Mouse (Mus musculus): ENCODE data around the gene Card14. TPM values are rescaled to one million over a fixed set of nuclear protein-coding genes. Genes with fewer than 3 reads are reported as not detected.
"Not testable (repeated sequence)": the region's sequence is repeated elsewhere in the genome, so short reads cannot be mapped to it uniquely, and the experiment has no call there.

Gene Card14
- polyA plus RNA-seq, 1 experiment from 2014 or later: 1.8 TPM

GRCm38 (mm10) chr11:119281030-119281429 lies 26.5 kb upstream of the Card14 start:
- Histone ChIP-seq H3K36me3 (peaks cover 32% of the 10 kb centered on the region), H3K4me2 (no peak overlapping the region), H3K9me3 (no peaks in the 10 kb centered on the region), H3K27ac (no peak overlapping the region), H3K9ac (no peak overlapping the region), H3K27me3 (replicated peaks) (no peaks in the 10 kb centered on the region), H3K4me1 (no peaks in the 10 kb centered on the region), H3K4me3 (replicated peaks) (no peak overlapping the region)
- WGBS: 78% methylated on average over 15 of the region's 15 CpGs
- ATAC-seq (ENCODE audit: insufficient read depth, low FRiP score, low read depth): no peak

GRCm38 (mm10) chr11:119285791-119286527 lies 21.6 kb upstream of the Card14 start:
- no peak overlapping the region for H3K4me2 ChIP-seq
- H3K36me3 ChIP-seq: peaks cover 66% of the 10 kb centered on the region
- no peak overlapping the region for H3K9ac ChIP-seq
- WGBS: 63% methylated on average over 9 of the region's 9 CpGs
- no peaks in the 10 kb centered on the region for H3K27me3 ChIP-seq (replicated peaks)
- H3K27ac ChIP-seq: no peak overlapping the region
- no peak overlapping the region for H3K4me3 ChIP-seq (replicated peaks)
- no peaks in the 10 kb centered on the region for H3K9me3 ChIP-seq
- no peaks in the 10 kb centered on the region for H3K4me1 ChIP-seq
- no peak for ATAC-seq (ENCODE audit: insufficient read depth, low FRiP score, low read depth)

GRCm38 (mm10) chr11:119287207-119287992 lies 20.2 kb upstream of the Card14 start:
- Histone ChIP-seq H3K4me2 (no peak overlapping the region), H3K36me3 (peaks cover 79% of the 10 kb centered on the region), H3K27ac (no peak overlapping the region), H3K9me3 (no peaks in the 10 kb centered on the region), H3K4me1 (no peaks in the 10 kb centered on the region), H3K4me3 (replicated peaks) (no peak overlapping the region), H3K27me3 (replicated peaks) (no peaks in the 10 kb centered on the region), H3K9ac (no peak overlapping the region)
- WGBS: 86% methylated on average over 20 of the region's 20 CpGs
- no peak for ATAC-seq (ENCODE audit: insufficient read depth, low FRiP score, low read depth)

GRCm38 (mm10) chr11:119292861-119293260 lies 14.7 kb upstream of the Card14 start:
- not testable (repeated sequence) for H3K9ac ChIP-seq; H3K9me3 ChIP-seq; H3K27me3 ChIP-seq (replicated peaks); H3K27ac ChIP-seq; H3K4me1 ChIP-seq; ATAC-seq (ENCODE audit: insufficient read depth, low FRiP score, low read depth); H3K4me2 ChIP-seq; H3K4me3 ChIP-seq (replicated peaks)
- H3K36me3 ChIP-seq: peaks cover 89% of the 10 kb centered on the region
- 92% methylated on average over 8 of the region's 8 CpGs for WGBS

GRCm38 (mm10) chr11:119297996-119298395 lies 9.6 kb upstream of the Card14 start:
- Histone ChIP-seq H3K36me3 (peaks cover 41% of the 10 kb centered on the region), H3K9me3 (no peaks in the 10 kb centered on the region), H3K4me3 (replicated peaks) (peak overlapping the region; percentile 4; the same call in 1 of the 2 replicates), H3K27ac (no peak overlapping the region), H3K4me2 (peak overlapping the region; percentile 76), H3K9ac (no peak overlapping the region), H3K4me1 (peaks cover 12% of the 10 kb centered on the region), H3K27me3 (replicated peaks) (no peaks in the 10 kb centered on the region)
- 85% methylated on average over 6 of the region's 6 CpGs for WGBS
- no peak for ATAC-seq (ENCODE audit: insufficient read depth, low FRiP score, low read depth)

- Histone ChIP-seq H3K4me2 (peak overlapping the region; percentile 76), H3K4me1 (peaks cover 12% of the 10 kb centered on the region), H3K4me3 (replicated peaks) (peak overlapping the region; percentile 78), H3K27ac (no peak overlapping the region), H3K27me3 (replicated peaks) (no peaks in the 10 kb centered on the region), H3K9ac (peak overlapping the region; percentile 97), H3K9me3 (no peaks in the 10 kb centered on the region), H3K36me3 (peaks cover 32% of the 10 kb centered on the region)
- 11% methylated on average over 7 of the region's 7 CpGs for WGBS
- no peak for ATAC-seq (ENCODE audit: insufficient read depth, low FRiP score, low read depth)
Measured at GRCm38 (mm10) chr11:119298917-119299316, 8.7 kb upstream of the Card14 start.

- no peaks in the 10 kb centered on the region for H3K27me3 ChIP-seq (replicated peaks)
- WGBS: under 1% methylated on average over 89 of the region's 89 CpGs
- H3K4me1 ChIP-seq: peaks cover 12% of the 10 kb centered on the region
- H3K9me3 ChIP-seq: no peaks in the 10 kb centered on the region
- peaks cover 25% of the 10 kb centered on the region for H3K36me3 ChIP-seq
- peak within 1 kb of the TSS; percentile 78 for H3K4me3 ChIP-seq (replicated peaks)
- H3K9ac ChIP-seq: peak within 1 kb of the TSS; percentile 97
- H3K4me2 ChIP-seq: peak within 1 kb of the TSS; percentile 89
- peak; percentile 94 for ATAC-seq (ENCODE audit: insufficient read depth, low FRiP score, low read depth)
- H3K27ac ChIP-seq: peak within 1 kb of the TSS; percentile 89
Measured at GRCm38 (mm10) chr11:119299391-119300245, 8.0 kb upstream of the Card14 start, which contains the start of gene Eif4a3. Gene Eif4a3 (minus strand): TSS chr11:119300089.

GRCm38 (mm10) chr11:119300246-119300935 lies 7.2 kb upstream of the Card14 start:
- peaks cover 12% of the 10 kb centered on the region for H3K4me1 ChIP-seq
- H3K4me3 ChIP-seq (replicated peaks): peak overlapping the region; percentile 78
- H3K27ac ChIP-seq: peak overlapping the region; percentile 89
- H3K9ac ChIP-seq: peak overlapping the region; percentile 65
- ATAC-seq (ENCODE audit: insufficient read depth, low FRiP score, low read depth): peak; percentile 48; the same call in 1 of the 2 replicates
- no peaks in the 10 kb centered on the region for H3K9me3 ChIP-seq
- 1% methylated on average over 31 of the region's 31 CpGs for WGBS
- H3K27me3 ChIP-seq (replicated peaks): no peaks in the 10 kb centered on the region
- H3K4me2 ChIP-seq: peak overlapping the region; percentile 89
- H3K36me3 ChIP-seq: peaks cover 17% of the 10 kb centered on the region

GRCm38 (mm10) chr11:119300986-119301385 lies 6.6 kb upstream of the Card14 start:
- no peaks in the 10 kb centered on the region for H3K27me3 ChIP-seq (replicated peaks)
- no peak overlapping the region for H3K27ac ChIP-seq
- H3K4me3 ChIP-seq (replicated peaks): no peak overlapping the region
- H3K4me2 ChIP-seq: peak overlapping the region; percentile 89
- no peak for ATAC-seq (ENCODE audit: insufficient read depth, low FRiP score, low read depth)
- 23% methylated on average over 2 of the region's 2 CpGs for WGBS
- peaks cover 12% of the 10 kb centered on the region for H3K4me1 ChIP-seq
- no peaks in the 10 kb centered on the region for H3K9me3 ChIP-seq
- peaks cover 11% of the 10 kb centered on the region for H3K36me3 ChIP-seq
- no peak overlapping the region for H3K9ac ChIP-seq

- Histone ChIP-seq H3K4me1 (no peaks in the 10 kb centered on the region), H3K9me3 (no peaks in the 10 kb centered on the region), H3K4me3 (replicated peaks) (no peak overlapping the region), H3K27ac (no peak overlapping the region), H3K4me2 (no peak overlapping the region), H3K36me3 (no peaks in the 10 kb centered on the region), H3K9ac (no peak overlapping the region), H3K27me3 (replicated peaks) (no peaks in the 10 kb centered on the region)
- no peak for ATAC-seq (ENCODE audit: insufficient read depth, low FRiP score, low read depth)
- WGBS: 47% methylated on average over 16 of the region's 16 CpGs
Measured at GRCm38 (mm10) chr11:119304904-119305712, 2.5 kb upstream of the Card14 start.
